Mouse (Mus musculus) kidney, postnatal 10 days (tissue): ENCODE data around the gene Ptgfrn.
A peak's percentile ranks its signal among the peaks of the same experiment; 100 is the strongest.

Source experiments
- DNase-seq: peaks from one replicate; pipeline ENCODE4 v3.0.0; 2021; ENCODE audit warnings: mixed read lengths

Gene Ptgfrn

DNA sequence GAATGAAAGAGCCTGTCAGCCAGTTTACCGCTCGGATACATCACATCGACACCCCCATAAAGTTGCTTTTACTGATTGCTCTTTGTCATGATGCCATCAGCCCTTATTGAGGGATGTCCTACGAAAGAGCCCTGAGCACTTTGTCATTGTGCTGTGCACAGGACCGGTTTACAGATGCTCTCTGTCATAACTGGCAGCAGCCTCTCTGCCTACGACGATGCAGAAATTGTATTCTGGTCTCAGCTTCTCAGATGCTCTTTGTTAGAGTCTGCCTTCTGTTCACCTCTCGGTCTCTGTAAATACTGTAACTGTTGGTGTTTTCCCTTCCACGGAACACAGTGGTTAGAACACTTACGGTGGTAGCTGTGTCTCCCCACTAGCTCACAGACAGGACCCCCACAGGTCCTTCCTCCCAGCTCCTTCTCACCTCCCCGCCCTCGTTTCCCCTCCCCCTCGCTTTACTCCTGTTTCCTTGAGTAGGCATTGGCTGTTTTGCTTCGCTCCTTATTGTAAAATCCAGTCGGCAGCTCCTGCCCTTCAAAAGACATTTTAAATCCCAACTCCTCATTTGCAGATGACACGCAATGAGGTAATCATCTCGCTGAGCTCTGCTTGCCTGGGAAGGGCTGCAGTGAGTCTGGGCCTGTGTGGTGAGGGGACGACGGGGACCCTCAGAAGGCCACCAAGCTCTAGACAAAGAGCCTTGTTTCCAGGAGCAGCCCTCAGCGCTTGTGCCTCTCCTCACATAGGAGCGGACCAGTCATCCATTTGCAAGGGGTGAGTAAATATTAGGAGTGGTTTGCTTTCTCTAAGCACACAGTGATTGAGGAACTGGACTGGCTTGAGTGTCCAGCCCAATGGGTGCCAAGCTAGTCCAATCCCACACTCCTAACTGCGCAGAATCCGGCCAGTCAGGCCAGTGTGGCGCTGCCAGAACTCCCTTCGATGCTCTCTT lies 6.6 kb upstream of the Ptgfrn start:
- no peak for DNase-seq

DNA sequence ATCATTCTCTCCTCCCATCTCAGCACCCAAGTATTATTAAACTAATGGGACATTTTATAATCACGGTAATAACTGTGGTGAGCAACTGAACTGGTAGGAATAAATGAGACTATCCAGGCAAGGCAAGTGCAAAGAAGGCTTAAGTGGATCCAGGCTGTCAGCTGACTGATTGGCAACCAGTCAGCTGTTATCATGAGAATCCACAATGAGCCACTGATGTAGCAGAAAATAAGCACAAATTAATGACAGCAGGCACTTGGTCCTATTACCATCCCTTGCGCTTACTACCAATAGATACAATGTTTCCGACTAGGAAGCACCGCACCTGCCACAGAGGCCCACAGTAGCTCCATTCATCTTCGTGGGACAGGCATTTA lies 2.4 kb upstream of the Ptgfrn start:
- DNase-seq, result no peak

DNA sequence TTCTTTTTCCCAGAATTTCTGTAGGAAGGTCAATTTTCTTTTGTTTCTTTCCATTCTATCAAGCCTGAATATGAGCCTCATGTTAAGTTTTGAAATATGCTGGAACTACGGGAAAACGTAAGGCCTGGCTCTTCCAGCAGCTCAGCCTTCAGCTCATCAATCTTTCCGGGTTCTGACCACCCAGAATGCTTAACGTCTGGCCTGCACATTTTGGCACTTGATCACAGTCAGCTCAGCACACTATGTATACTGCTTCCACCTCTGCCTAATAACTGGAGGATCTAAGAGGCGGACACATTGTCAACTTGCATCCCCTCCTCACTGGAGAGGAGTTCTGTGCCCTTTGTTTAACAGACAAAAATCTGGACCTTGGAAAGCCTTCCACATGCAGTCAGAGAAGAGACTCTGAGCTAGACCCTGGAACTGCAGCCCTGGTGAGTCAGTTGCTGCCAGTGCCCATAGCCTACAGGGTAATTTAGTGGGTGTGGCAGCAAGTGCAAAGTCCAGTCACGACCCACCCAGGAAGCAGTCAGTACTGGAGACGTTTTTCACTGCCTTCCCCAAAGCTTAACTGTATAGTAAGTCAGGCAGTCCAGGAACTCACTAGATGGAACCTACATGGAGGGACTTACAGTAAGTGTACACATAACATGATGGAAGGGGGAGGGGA lies 1.9 kb upstream of the Ptgfrn start:
- DNase-seq, result no peak

DNA sequence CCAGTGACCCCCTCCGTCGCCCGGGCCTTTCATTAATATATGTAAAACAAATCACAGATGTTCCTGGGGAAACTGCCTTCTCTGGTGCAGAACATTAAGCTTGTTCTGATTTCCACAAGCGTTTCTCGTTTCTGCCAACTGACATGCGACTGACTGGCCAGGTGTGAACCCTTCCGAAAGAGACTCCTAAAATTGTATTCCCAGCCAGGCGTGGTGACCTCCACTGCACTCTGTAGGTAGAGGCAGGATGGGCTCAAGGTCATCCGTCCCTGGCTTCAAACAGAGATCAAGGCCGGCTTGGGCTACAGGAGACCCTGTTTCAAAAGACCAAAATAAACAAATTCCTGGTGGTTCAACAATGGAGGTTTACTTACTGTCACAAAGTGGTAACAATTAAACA lies 1.2 kb upstream of the Ptgfrn start:
- DNase-seq, result no peak

DNA sequence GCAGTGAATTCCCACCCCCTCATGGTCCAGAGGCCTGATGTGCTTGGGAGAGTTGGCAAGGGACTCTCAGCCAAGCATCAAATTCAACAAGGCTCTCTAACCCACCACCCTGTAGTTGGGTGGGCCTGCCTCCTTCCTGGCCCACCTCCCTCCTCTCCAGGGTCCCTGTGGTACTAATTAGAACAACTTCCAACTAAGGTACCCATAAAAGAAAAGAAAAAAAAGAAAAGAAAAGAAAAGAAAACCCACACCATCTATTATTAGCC lies 693 bp upstream of the Ptgfrn start:
- DNase-seq, result no peak

DNA sequence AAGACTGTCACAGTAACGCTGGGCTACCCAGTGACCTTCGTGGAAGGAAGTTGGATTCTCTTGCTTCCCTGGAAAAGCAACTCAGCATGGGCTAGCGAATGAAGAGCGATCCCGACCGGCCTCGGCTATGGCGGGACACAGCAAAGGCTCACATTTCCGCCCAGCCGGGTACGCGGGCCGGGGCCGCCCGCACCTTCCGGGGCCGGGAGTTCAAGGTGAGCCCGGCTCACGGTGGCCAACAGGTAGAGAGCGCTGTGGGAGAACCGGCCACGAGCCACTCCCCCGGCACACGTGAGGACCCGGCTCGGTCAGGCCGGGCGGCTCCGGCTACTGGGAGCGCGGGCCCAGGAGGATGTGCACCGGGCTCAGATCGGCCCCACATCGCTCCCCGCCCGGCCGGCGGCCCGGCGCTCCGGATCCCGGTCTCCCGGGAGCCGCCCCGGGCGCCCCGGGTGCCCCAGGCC lies 488 bp downstream of the Ptgfrn start:
- peak; percentile 65 for DNase-seq

DNA sequence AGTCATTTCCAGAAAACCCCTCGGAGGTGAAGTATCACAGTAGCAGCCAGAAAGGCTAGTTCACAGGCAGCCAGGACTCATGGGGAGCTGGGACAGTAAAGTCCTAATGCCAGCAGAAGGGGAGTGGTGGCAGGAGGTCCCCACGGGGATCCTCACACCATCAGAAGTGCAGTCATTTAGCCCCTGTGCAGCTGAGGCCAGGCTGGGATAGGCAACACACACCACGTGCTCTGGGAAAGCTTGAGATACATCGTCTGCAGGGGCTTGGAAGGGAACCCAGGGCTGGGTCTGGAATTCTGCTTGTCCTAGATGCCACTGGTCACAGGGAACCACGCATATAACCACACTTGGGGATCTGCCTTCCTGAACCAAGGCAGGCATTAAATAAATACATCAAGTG lies 1.2 kb downstream of the Ptgfrn start:
- no peak for DNase-seq

DNA sequence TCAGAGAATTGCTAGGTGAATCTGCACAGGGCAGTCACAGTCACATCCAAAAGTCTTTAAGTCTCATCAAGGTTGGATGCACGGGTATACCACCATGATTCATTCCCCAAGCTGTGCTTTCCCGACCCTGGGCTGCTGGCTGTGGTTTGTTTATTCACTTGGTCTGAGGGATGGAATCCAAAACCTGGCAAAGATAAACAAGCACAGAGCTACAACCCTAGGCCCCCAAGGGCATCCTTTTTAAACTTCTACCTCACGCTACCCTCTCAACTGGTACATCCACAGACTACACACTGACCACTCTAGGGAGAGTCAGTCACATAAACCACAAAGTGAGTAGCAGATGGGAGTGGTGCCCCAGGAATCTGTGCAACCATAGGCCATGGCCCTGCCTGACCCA lies 1.8 kb downstream of the Ptgfrn start:
- no peak for DNase-seq

DNA sequence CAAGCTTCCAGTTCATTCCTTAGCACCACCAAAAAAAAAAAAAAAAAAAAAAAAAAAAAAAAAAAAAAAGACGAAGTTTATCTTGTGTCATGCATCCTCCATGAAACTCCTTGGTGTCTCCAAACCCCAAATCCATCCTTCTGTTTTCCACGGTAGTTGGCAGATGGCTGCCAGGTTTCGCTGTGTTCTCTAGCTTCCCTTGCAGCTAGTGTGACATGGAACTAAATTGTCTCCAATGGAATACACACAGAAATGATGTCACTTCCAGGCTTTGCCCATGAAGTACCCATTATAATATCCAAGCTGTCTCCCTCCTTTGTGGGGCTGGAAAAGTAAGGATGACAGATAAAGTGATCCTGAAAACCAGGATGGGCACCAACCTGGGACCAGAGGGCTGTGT lies 3.8 kb downstream of the Ptgfrn start:
- no peak for DNase-seq

DNA sequence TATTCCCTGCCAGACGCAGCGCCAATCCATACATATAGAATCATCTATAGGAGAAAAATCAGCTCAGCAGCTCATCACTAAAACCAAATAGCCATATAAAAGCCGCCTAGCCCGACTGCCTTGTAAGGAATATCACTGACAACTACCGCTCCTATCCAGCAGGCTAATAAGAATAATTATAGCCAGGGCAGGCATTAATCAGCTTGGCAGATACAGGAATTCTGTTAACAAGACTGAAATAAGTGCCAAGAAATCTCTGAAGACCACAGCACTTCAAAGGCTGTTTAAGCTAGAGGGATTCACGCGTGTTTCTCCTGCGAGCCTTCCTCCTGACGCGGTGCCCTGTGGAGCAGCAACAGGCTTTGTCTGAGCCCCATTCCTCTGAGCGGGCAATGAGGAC lies 4.6 kb downstream of the Ptgfrn start:
- DNase-seq, result no peak

DNA sequence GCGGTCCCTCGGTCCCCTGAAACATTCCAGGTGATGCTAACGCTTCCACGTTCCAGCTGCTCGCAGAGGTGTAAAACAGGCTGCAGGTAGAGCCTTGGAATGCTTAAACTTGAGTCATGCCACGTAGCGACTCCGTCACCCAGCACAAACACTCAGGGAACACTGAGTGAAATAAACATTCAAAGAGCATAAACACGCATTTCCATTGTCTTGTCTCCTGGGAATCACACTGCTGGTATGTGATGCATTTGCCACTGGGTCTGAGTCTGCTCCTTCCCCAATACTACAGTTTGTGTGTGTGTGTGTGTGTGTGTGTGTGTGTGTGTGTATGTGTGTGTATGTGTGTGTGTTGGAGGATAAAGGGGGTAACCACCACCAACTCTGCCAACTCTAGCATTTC lies 5.2 kb downstream of the Ptgfrn start:
- no peak for DNase-seq

DNA sequence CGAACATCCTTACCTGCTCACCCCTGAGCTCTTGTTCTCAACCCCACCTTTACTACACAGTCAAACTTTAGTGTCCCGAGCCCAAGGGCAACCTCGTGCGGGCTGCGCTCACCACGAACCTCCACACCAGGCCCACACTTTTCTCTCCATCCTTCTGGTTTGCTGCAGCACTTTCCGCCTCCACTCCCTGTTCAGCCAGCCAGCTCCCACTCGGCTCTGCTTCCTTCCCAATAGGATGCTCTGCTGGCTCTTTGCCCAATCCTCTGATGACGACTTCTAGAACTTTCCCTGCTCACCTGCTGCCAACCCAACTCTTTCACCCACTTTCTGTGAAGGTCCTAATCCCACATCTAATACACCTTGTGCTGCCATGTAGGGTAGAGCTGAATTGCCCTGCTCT lies 6.3 kb downstream of the Ptgfrn start:
- no peak for DNase-seq

DNA sequence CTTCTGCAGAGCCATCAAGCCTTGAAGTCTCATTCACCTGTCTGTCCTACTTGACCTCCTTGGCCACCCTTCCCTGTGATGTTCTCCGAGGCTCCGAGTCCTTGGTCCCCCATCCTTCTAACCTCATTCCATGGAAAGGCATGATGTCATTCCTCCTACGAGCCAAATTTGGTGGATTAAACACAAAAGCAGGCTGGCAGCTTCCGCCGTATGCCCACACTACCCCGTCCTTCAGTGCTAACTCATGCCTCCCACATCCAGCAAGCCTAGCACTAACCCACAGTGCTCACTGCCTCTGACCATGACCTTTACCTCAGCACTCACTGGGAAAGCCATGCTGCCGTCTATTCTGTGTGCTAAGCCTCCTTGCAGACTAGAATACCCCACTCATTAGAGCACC lies 8.0 kb downstream of the Ptgfrn start:
- no peak for DNase-seq

DNA sequence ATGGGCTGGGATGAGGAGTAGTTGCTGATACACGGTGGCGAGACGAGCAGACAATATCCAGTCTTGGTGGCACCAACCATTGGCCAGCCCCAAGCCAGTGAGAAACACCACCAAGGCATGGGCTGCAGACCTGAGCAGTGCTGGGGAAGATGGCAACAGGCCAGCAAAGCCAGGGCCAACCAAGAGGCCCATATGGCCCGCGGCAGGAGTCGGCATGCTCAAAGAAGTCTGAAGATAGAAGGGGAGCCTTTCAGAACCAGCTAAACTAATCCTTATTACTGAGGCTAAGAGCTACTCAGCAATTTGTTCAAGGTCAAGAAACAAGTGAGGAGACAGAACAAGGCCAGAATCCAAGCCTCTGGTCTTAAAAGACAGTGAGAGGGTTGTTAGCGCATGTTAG lies 8.9 kb downstream of the Ptgfrn start:
- DNase-seq, result no peak

DNA sequence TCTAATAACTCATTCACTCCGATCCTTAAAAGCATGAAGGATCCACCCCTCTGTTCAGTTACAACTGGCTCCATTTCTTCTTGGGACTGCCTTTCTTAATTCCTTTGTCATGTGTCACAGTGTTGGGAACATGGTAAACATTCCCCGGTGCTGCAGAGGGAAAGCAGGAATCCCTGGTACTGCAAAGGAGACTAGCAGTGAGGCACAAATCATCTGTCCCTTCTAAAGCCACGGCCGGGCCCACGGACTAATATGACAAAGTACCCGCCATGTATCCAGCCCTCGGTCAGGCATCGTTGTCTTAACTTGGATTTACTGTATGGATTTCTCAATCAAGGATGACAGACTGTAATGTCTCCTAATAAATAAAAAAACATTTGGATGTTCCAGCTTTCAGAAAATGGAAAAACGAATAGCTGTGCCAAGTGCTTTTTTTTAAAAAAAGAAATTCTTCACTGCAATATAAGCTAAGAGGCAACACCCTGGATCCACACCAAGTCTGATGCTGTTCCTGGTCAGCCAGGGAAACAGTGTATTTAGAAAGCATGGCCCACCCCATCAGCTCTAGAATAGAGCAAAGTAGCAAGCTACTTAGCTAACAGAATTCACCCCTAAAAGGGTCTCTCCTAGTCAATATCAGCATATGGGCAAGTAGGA lies 10.2 kb downstream of the Ptgfrn start:
- no peak for DNase-seq

DNA sequence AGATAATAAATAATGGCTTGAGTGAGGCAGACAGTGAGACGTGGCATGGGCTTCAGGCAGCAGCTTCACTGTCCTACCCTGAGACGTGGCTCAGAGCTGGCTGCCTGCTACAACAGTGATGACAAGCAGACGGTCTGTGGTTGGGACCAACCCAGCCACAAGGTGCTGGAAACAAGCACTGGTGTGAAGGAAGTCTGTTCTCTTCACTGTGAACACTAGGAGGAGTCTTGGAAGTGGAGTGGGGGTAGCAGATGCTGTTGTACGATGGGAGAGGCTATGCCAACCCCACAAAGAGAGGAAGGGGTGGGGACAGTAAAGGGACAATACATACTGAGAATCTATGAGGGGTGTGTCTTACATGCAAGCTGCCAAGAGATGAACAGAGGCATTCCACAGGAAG lies 12.0 kb downstream of the Ptgfrn start:
- DNase-seq, result no peak

DNA sequence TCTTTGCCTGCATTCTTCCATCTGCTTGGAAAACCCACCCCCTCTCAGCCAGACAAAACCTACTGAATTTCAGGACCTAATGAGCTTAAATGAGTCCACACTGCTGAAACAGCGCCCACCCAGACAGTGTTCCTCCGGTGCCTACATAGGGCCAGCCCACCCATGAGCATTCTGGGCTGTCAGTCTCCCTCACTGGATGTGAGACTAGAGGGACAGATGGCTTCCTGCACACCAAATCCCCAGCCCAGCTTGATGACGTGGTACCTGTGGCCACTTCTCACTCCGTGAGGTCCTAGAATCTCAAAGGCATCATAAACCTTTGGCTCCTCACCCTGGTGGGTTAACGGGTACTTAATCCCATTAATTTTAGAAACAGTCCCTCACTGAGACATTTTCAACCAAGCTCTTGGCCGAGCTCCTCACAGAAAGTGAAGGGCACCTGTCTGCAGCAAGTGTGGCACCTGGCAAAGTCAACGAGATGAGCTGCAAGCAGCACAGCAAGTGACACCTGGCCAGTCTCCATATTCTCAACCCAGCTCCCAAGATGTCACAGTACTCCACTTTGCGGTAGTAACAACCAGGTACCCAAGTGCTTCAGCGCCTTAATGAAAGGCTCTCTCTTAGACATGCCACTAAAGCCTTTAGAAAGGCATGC lies 12.8 kb downstream of the Ptgfrn start:
- DNase-seq, result no peak

DNA sequence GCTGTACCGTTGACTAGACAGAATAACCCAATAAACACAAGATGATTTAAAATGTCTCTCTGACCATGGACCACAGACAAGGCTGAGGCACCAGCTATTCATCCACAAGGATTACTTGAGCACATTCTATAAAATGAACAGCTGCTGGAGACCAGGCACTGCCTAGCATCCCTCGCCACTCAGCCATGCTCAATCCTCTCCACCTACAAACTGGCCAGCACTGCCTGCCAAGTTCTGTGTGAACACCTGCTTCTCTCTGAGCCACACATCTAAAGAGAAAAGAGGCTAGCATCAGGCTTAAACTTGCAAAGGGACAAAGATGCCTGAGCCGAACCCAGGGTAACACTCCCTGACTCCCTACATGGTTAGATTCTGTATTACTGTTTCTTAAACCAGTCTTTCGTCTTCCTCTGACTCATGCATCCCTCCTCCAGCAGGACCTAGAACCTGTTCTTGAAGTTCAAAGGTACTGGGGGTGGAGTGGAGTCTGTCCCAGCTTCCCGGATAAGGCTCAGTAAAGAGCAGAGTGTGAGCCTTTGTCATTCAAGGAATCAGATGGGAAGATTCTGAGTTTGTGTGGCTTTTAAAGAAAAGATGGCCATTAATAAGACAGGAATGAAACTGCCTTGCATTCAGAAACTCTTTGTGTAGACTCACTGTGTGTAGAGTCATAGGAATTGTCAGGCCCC lies 14.2 kb downstream of the Ptgfrn start:
- no peak for DNase-seq

DNA sequence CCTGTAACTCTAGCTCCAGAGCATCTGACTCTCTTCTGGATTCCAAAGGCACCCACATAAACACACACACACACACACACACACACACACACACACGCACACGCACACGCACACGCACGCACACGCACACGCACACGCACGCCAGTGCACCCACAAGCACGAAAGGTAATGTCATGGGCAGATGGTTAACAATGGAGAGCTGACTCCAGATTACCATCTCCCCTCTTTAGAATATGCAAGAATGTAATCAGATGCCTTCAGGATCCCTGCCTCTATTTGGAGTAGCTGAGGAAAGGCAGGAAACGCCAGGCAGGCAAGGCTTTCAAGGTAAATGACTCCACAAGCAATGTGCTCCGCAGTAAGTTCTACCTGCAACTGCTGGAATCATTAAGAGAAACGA lies 17.9 kb downstream of the Ptgfrn start:
- no peak for DNase-seq

DNA sequence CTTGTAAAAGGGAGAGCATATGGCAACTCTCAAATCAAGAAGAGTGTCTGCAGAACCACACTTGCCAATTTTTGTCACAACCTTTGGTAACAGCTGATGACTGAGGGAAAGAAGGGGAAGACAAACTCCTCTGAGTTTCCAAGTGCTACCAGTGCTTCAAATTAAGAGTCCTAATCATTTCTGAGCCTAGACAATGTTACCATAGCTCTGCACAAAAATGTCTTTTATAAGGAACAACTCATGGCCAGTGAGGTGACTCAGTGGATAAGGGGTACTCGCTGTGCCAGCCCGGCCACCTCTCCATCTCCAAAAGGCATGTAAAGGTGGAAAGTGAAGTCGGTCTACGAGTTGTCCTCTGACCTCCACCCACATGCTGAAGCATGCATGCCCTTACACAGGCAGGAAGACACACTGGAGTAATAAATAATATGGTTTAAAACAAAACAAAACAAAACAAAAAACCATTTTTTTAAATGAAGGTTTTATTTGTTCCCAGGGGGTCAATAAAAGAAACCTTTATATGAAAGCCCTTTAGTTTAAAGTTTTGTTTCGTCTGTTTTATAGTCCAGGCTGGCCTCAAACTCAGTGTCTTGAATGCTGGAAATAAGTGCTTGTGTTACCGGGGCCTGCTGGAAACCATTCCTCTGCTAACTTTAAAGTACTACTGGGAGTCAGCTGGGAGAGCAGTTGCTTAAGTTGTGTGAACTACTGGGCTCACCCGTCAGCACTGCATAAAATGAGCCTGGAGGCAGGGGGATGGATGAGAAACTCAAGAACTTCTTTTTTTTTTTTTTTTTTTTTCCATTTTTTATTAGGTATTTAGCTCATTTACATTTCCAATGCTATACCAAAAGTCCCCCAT lies 23.3 kb downstream of the Ptgfrn start:
- DNase-seq, result peak; percentile 17

DNA sequence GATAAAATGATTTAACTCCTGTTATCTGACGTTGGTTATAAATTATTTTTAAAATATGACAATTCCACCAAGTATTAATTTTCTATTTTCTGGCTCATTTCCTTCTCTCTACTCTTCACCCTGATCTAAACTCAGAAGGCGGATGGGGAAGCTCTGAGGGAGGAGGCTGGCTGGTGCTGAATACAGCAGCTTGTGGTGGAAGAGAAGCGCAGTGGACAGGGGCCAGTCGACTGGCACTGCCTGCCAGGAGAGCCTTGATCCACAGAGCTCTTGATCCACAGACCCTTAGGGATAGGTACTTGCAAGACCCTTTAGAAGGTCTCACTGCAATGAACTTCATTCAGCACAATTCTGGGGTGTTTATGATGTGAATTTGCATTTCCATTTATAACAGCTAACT lies 29.2 kb downstream of the Ptgfrn start:
- no peak for DNase-seq

DNA sequence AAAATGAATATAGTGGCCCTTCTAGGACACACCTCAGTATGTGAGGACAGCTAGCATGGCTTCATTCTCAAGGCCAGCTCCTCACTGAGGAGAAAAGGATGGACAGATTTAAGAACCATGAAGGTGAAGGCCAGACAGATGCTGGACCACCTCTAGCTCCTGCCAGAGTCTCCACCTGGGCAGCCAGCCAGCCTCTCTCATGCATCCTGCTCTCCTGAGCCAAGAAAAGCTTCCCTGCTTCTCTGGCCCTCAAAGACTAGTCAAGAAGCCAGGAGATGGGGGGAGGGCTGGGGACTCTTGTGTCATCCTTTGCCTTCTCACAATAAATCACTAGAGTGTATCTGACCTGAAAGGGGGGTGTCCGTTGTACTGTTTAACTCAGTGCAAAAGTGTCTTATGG lies 31.7 kb downstream of the Ptgfrn start:
- peak; percentile 81 for DNase-seq
